Mouse (Mus musculus): ENCODE data around the gene Myo1d. TPM values are rescaled to one million over a fixed set of nuclear protein-coding genes. Genes with fewer than 3 reads are reported as not detected.

Gene Myo1d
- polyA plus RNA-seq, 1 experiment from 2014 or later, result 50.1 TPM

GRCm38 (mm10) chr11:80723406-80724047 is 56.3 kb downstream of the Myo1d start:
- H3K9ac ChIP-seq (ENCODE audit: low read length), result no peak overlapping the region
- WGBS, result 82% methylated on average over 9 of the region's 9 CpGs
- H3K4me3 ChIP-seq (ENCODE audit: low read depth, low read length), result no peak overlapping the region
- H3K27ac ChIP-seq (ENCODE audit: low read depth), result no peak overlapping the region
- no peaks in the 10 kb centered on the region for H3K9me3 ChIP-seq (ENCODE audit: control insufficient read depth, low read length)
- no peaks in the 10 kb centered on the region for H3K36me3 ChIP-seq (ENCODE audit: control insufficient read depth, insufficient read depth, low read length)
- no peak for ATAC-seq (replicated peaks; ENCODE audit: low FRiP score, low TSS enrichment, low read depth)
- H3K27me3 ChIP-seq (replicated peaks; ENCODE audit: control insufficient read depth, insufficient read depth, low read length), result no peaks in the 10 kb centered on the region
- no peak overlapping the region for H3K4me2 ChIP-seq (ENCODE audit: low read length)
- DNase-seq (ENCODE audit: low spot score), result no peak
- no peaks in the 10 kb centered on the region for H3K4me1 ChIP-seq (replicated peaks; ENCODE audit: control insufficient read depth, insufficient read depth, low read length)

- no peak overlapping the region for H3K4me3 ChIP-seq (ENCODE audit: low read depth, low read length)
- WGBS, result 11% methylated on average over 1 of the region's 1 CpGs
Observed at GRCm38 (mm10) chr11:80719014-80719413, 60.8 kb downstream of the Myo1d start.

GRCm38 (mm10) chr11:80718036-80718435 is 61.8 kb downstream of the Myo1d start:
- ATAC-seq (replicated peaks; ENCODE audit: low FRiP score, low TSS enrichment, low read depth) (no peak), DNase-seq (ENCODE audit: low spot score) (no peak)
- H3K9ac ChIP-seq (ENCODE audit: low read length), result no peak overlapping the region

More at GRCm38 (mm10) chr11:80719014-80719413, 60.8 kb downstream of the Myo1d start:
- no peak for ATAC-seq (replicated peaks; ENCODE audit: low FRiP score, low TSS enrichment, low read depth)
- Histone ChIP-seq H3K36me3 (ENCODE audit: control insufficient read depth, insufficient read depth, low read length) (no peaks in the 10 kb centered on the region), H3K27me3 (replicated peaks; ENCODE audit: control insufficient read depth, insufficient read depth, low read length) (no peaks in the 10 kb centered on the region), H3K9ac (ENCODE audit: low read length) (no peak overlapping the region), H3K9me3 (ENCODE audit: control insufficient read depth, low read length) (no peaks in the 10 kb centered on the region), H3K4me1 (replicated peaks; ENCODE audit: control insufficient read depth, insufficient read depth, low read length) (no peaks in the 10 kb centered on the region), H3K27ac (ENCODE audit: low read depth) (no peak overlapping the region), H3K4me2 (ENCODE audit: low read length) (no peak overlapping the region)
- DNase-seq (ENCODE audit: low spot score), result no peak

GRCm38 (mm10) chr11:80715115-80715514 is 64.7 kb downstream of the Myo1d start:
- DNase-seq (ENCODE audit: low spot score), result no peak

More at GRCm38 (mm10) chr11:80718036-80718435, 61.8 kb downstream of the Myo1d start:
- H3K4me2 ChIP-seq (ENCODE audit: low read length), result no peak overlapping the region
- H3K4me3 ChIP-seq (ENCODE audit: low read depth, low read length), result no peak overlapping the region
- no peaks in the 10 kb centered on the region for H3K27me3 ChIP-seq (replicated peaks; ENCODE audit: control insufficient read depth, insufficient read depth, low read length)
- no peaks in the 10 kb centered on the region for H3K36me3 ChIP-seq (ENCODE audit: control insufficient read depth, insufficient read depth, low read length)
- H3K27ac ChIP-seq (ENCODE audit: low read depth), result no peak overlapping the region
- no peaks in the 10 kb centered on the region for H3K4me1 ChIP-seq (replicated peaks; ENCODE audit: control insufficient read depth, insufficient read depth, low read length)
- no peaks in the 10 kb centered on the region for H3K9me3 ChIP-seq (ENCODE audit: control insufficient read depth, low read length)

GRCm38 (mm10) chr11:80713705-80714104 is 66.1 kb downstream of the Myo1d start:
- DNase-seq (ENCODE audit: low spot score), result no peak
- Histone ChIP-seq H3K27ac (ENCODE audit: low read depth) (no peak overlapping the region), H3K9ac (ENCODE audit: low read length) (no peak overlapping the region)

More at GRCm38 (mm10) chr11:80715115-80715514, 64.7 kb downstream of the Myo1d start:
- Histone ChIP-seq H3K4me3 (ENCODE audit: low read depth, low read length) (no peak overlapping the region), H3K36me3 (ENCODE audit: control insufficient read depth, insufficient read depth, low read length) (no peaks in the 10 kb centered on the region), H3K9ac (ENCODE audit: low read length) (no peak overlapping the region), H3K27me3 (replicated peaks; ENCODE audit: control insufficient read depth, insufficient read depth, low read length) (no peaks in the 10 kb centered on the region), H3K4me1 (replicated peaks; ENCODE audit: control insufficient read depth, insufficient read depth, low read length) (no peaks in the 10 kb centered on the region), H3K9me3 (ENCODE audit: control insufficient read depth, low read length) (no peaks in the 10 kb centered on the region), H3K4me2 (ENCODE audit: low read length) (no peak overlapping the region), H3K27ac (ENCODE audit: low read depth) (no peak overlapping the region)
- WGBS, result 70% methylated on average over 2 of the region's 2 CpGs
- no peak for ATAC-seq (replicated peaks; ENCODE audit: low FRiP score, low TSS enrichment, low read depth)

GRCm38 (mm10) chr11:80712201-80712600 is 67.6 kb downstream of the Myo1d start:
- Histone ChIP-seq H3K36me3 (ENCODE audit: control insufficient read depth, insufficient read depth, low read length) (no peaks in the 10 kb centered on the region), H3K27ac (ENCODE audit: low read depth) (no peak overlapping the region), H3K9ac (ENCODE audit: low read length) (no peak overlapping the region), H3K4me3 (ENCODE audit: low read depth, low read length) (no peak overlapping the region), H3K4me2 (ENCODE audit: low read length) (no peak overlapping the region), H3K4me1 (replicated peaks; ENCODE audit: control insufficient read depth, insufficient read depth, low read length) (no peaks in the 10 kb centered on the region), H3K9me3 (ENCODE audit: control insufficient read depth, low read length) (no peaks in the 10 kb centered on the region), H3K27me3 (replicated peaks; ENCODE audit: control insufficient read depth, insufficient read depth, low read length) (no peaks in the 10 kb centered on the region)
- ATAC-seq (replicated peaks; ENCODE audit: low FRiP score, low TSS enrichment, low read depth), result no peak
- 53% methylated on average over 3 of the region's 3 CpGs for WGBS
- no peak for DNase-seq (ENCODE audit: low spot score)

More at GRCm38 (mm10) chr11:80713705-80714104, 66.1 kb downstream of the Myo1d start:
- Histone ChIP-seq H3K4me1 (replicated peaks; ENCODE audit: control insufficient read depth, insufficient read depth, low read length) (no peaks in the 10 kb centered on the region), H3K4me2 (ENCODE audit: low read length) (no peak overlapping the region), H3K4me3 (ENCODE audit: low read depth, low read length) (no peak overlapping the region), H3K27me3 (replicated peaks; ENCODE audit: control insufficient read depth, insufficient read depth, low read length) (no peaks in the 10 kb centered on the region), H3K36me3 (ENCODE audit: control insufficient read depth, insufficient read depth, low read length) (no peaks in the 10 kb centered on the region), H3K9me3 (ENCODE audit: control insufficient read depth, low read length) (no peaks in the 10 kb centered on the region)
- 0 out of 2 replicates have a peak, but pooled peaks have one; percentile 32 for ATAC-seq (replicated peaks; ENCODE audit: low FRiP score, low TSS enrichment, low read depth)
- 57% methylated on average over 1 of the region's 1 CpGs for WGBS

- ATAC-seq (replicated peaks; ENCODE audit: low FRiP score, low TSS enrichment, low read depth) (no peak), DNase-seq (ENCODE audit: low spot score) (no peak)
- no peak overlapping the region for H3K4me3 ChIP-seq (ENCODE audit: low read depth, low read length)
- no peak overlapping the region for H3K9ac ChIP-seq (ENCODE audit: low read length)
- WGBS, result 62% methylated on average over 6 of the region's 6 CpGs
- H3K27me3 ChIP-seq (replicated peaks; ENCODE audit: control insufficient read depth, insufficient read depth, low read length), result no peaks in the 10 kb centered on the region
- H3K9me3 ChIP-seq (ENCODE audit: control insufficient read depth, low read length), result no peaks in the 10 kb centered on the region
- H3K36me3 ChIP-seq (ENCODE audit: control insufficient read depth, insufficient read depth, low read length), result no peaks in the 10 kb centered on the region
- no peak overlapping the region for H3K27ac ChIP-seq (ENCODE audit: low read depth)
- H3K4me1 ChIP-seq (replicated peaks; ENCODE audit: control insufficient read depth, insufficient read depth, low read length), result no peaks in the 10 kb centered on the region
- H3K4me2 ChIP-seq (ENCODE audit: low read length), result no peak overlapping the region
Observed at GRCm38 (mm10) chr11:80711336-80711735, 68.5 kb downstream of the Myo1d start.

- no peak overlapping the region for H3K4me3 ChIP-seq (ENCODE audit: low read depth, low read length)
- H3K4me1 ChIP-seq (replicated peaks; ENCODE audit: control insufficient read depth, insufficient read depth, low read length), result no peaks in the 10 kb centered on the region
- H3K9ac ChIP-seq (ENCODE audit: low read length), result no peak overlapping the region
- no peak overlapping the region for H3K4me2 ChIP-seq (ENCODE audit: low read length)
- no peaks in the 10 kb centered on the region for H3K27me3 ChIP-seq (replicated peaks; ENCODE audit: control insufficient read depth, insufficient read depth, low read length)
- 61% methylated on average over 4 of the region's 4 CpGs for WGBS
- no peaks in the 10 kb centered on the region for H3K36me3 ChIP-seq (ENCODE audit: control insufficient read depth, insufficient read depth, low read length)
- no peaks in the 10 kb centered on the region for H3K9me3 ChIP-seq (ENCODE audit: control insufficient read depth, low read length)
- H3K27ac ChIP-seq (ENCODE audit: low read depth), result no peak overlapping the region
- ATAC-seq (replicated peaks; ENCODE audit: low FRiP score, low TSS enrichment, low read depth) (no peak), DNase-seq (ENCODE audit: low spot score) (no peak)
Observed at GRCm38 (mm10) chr11:80700611-80701010, 79.2 kb downstream of the Myo1d start.

GRCm38 (mm10) chr11:80698721-80699120 is 81.1 kb downstream of the Myo1d start:
- WGBS, result 73% methylated on average over 3 of the region's 3 CpGs
- DNase-seq (ENCODE audit: low spot score), result peak; percentile 10
- no peaks in the 10 kb centered on the region for H3K36me3 ChIP-seq (ENCODE audit: control insufficient read depth, insufficient read depth, low read length)

More at GRCm38 (mm10) chr11:80698721-80699120, 81.1 kb downstream of the Myo1d start:
- Histone ChIP-seq H3K9ac (ENCODE audit: low read length) (no peak overlapping the region), H3K4me3 (ENCODE audit: low read depth, low read length) (no peak overlapping the region), H3K4me1 (replicated peaks; ENCODE audit: control insufficient read depth, insufficient read depth, low read length) (no peaks in the 10 kb centered on the region), H3K27ac (ENCODE audit: low read depth) (no peak overlapping the region), H3K27me3 (replicated peaks; ENCODE audit: control insufficient read depth, insufficient read depth, low read length) (no peaks in the 10 kb centered on the region), H3K4me2 (ENCODE audit: low read length) (no peak overlapping the region), H3K9me3 (ENCODE audit: control insufficient read depth, low read length) (no peaks in the 10 kb centered on the region)
- no peak for ATAC-seq (replicated peaks; ENCODE audit: low FRiP score, low TSS enrichment, low read depth)

Measured in intestine, embryonic 14.5 days (tissue).